Mouse (Mus musculus): ENCODE measurements around the gene Gm20865. TPM values are rescaled to one million over a fixed set of nuclear protein-coding genes. Genes with fewer than 3 reads are reported as not detected.
"Not testable (repeated sequence)": the region's sequence is repeated elsewhere in the genome, so short reads cannot be mapped to it uniquely, and the experiment has no call there.

Gm20865 gene
- polyA plus RNA-seq (2016; fragmentation: Nextera tagmentation; extraction: Ambion mirVana), result not detected in 2 replicates

DNA sequence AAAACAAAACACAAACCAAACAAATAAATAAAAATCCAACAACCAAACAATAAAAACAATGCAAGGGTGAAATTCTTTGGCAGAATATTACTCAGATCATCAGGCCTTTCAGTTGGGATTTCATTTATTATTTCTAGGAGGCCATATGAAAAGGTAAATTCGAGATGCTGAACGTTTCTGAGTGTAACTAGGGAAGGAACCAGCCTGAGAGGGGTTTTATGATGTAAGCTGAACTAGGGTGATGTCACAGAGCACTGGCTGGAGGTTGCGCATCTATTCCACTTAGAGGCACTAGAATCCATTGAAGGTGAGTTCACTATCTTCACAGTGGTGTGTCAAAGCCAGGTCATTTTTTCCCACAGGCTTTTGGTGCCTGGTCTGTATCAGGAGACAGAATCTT lies at the start of gene Gm20865:
Gene Gm20865 (plus strand): TSS at position 301 of the 400 bp plus-strand sequence.
- H3K9me3 ChIP-seq; H3K4me3 ChIP-seq (replicated peaks); H3K27me3 ChIP-seq; H3K4me2 ChIP-seq; H3K27ac ChIP-seq; H3K36me3 ChIP-seq (replicated peaks); H3K9ac ChIP-seq; ATAC-seq (ENCODE audit: low FRiP score); H3K4me1 ChIP-seq: not testable (repeated sequence)
- no CpG with 5 or more reads among the region's 3 CpGs for WGBS

Other genes starting within 250 kb of the Gm20865 start
- not detected in 2 replicates for gene Gm29866, start 247.9 kb upstream of the Gm20865 start, polyA plus RNA-seq (2016; fragmentation: Nextera tagmentation; extraction: Ambion mirVana)
- not detected in 2 replicates for gene Gm20909, start 77.0 kb upstream of the Gm20865 start, polyA plus RNA-seq (2016; fragmentation: Nextera tagmentation; extraction: Ambion mirVana)

Data from forebrain, embryonic 12.5 days (tissue).